Mouse (Mus musculus) testis, adult 2 months (tissue): ENCODE data around the gene Bloc1s5.

ENCODE experiments used
- CTCF ChIP-seq: fragments of 200-500 bp; IDR thresholded peaks from 2 replicates; pipeline ENCODE4 v1.5.1; 2012; ENCODE audit warnings: low read depth, mild to moderate bottlenecking, inconsistent platforms, low read length, moderate library complexity; ENCODE audit not compliant: control insufficient read depth, insufficient read depth, insufficient replicate concordance
- POLR2A ChIP-seq: fragments of 200-500 bp; IDR thresholded peaks from 2 replicates; pipeline ENCODE4 v1.6.1; 2012; ENCODE audit warnings: low read depth, mild to moderate bottlenecking, inconsistent platforms, low read length, moderate library complexity; ENCODE audit not compliant: control insufficient read depth

- no peak for TF ChIP-seq CTCF
- no peak for TF ChIP-seq POLR2A
These were observed 15.4 kb upstream of the Bloc1s5 start for GRCm38 (mm10) chr13:38650292-38650691.
